Mouse (Mus musculus) midbrain, embryonic 10.5 days (tissue): ENCODE measurements around the gene Rab4a. TPM values are rescaled to one million over a fixed set of nuclear protein-coding genes. Genes with fewer than 3 reads are reported as not detected.

Source experiments
- DNase-seq: peaks from one replicate; pipeline ENCODE4 v3.0.0-alpha.2; 2017; ENCODE audit warnings: low spot score
- H3K27ac ChIP-seq: fragments of 300-500 bp; sonication (generic); replicated peaks from 2 replicates; pipeline ENCODE4 v1.5.1; 2016; ENCODE audit warnings: mild to moderate bottlenecking
- H3K27me3 ChIP-seq: fragments of 300-500 bp; sonication (generic); 2 replicates; pipeline ENCODE4 v1.6.1; 2016; ENCODE audit warnings: low read depth, mild to moderate bottlenecking; ENCODE audit not compliant: poor library complexity, severe bottlenecking
- H3K36me3 ChIP-seq: fragments of 300-500 bp; sonication (generic); 2 replicates; pipeline ENCODE4 v1.6.1; 2016; ENCODE audit warnings: mild to moderate bottlenecking, moderate library complexity
- H3K4me1 ChIP-seq: fragments of 300-500 bp; sonication (generic); 2 replicates; pipeline ENCODE4 v1.6.1; 2016
- H3K4me3 ChIP-seq: fragments of 300-500 bp; sonication (generic); 2 replicates; pipeline ENCODE4 v1.5.1; 2016; ENCODE audit warnings: mild to moderate bottlenecking, moderate library complexity
- H3K9me3 ChIP-seq: fragments of 300-500 bp; sonication (generic); replicated peaks from 2 replicates; pipeline ENCODE4 v1.6.1; 2016; ENCODE audit warnings: mild to moderate bottlenecking
- WGBS: fragments of 180-500 bp; shearing (Covaris S2); methylation state at CpG from one replicate; pipeline ENCODE4 v1.1.7; 2016; 5-methylcytosine and 5-hydroxymethylcytosine counted together
- polyA plus RNA-seq: library from polyadenylated mRNA; unstranded; fragments of >200 nt; fragmentation: Nextera tagmentation; extraction: Ambion mirVana; gene quantifications from 2 replicates; pipeline ENCODE4 v1.2.1, GENCODE M21; 2016

Gene Rab4a
- polyA plus RNA-seq: 67.6 and 71.0 TPM in 2 replicates

DNA sequence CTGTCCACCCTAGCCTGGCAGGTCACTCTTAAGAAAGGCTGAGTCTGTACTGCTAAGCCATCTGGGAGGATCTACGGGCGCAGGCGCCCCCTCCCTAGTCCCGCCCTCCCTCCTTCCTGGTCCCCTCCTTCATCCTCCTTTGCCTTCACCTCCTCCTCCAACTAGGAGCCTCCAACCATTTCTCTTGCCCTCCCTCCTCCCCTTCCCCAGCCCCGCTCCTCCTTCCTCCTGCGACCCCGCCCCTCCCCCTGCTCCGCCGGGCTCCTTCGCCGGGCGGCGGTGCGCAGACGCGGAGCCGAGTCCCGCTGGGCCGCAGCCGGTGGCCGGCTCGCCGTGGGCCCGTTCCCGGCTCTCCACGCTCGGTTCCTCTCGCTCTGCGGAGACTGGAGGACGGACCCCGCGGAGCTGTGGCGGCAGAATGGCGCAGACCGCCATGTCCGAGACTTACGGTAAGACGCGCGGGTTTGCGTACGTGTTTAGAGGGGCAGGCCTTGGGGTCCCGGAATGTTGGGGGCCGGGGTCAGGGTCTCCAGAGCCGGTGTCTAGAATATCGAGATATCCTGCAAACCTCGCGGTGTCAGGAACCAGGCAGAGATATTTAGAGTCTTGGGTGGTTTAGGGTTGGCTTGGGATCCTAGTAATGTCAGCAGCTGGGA, at the start of gene Rab4a:
TSS of gene Rab4a (plus strand) at position 268 of the 656 bp plus-strand sequence.
- WGBS: under 1% methylated on average over 45 of the region's 48 CpGs
- Histone ChIP-seq H3K36me3 (peaks cover 6% of the 10 kb centered on the region; the same call in 1 of the 2 replicates), H3K4me1 (peaks cover 40% of the 10 kb centered on the region), H3K27ac (peak within 1 kb of the TSS; percentile 93), H3K27me3 (no peaks in the 10 kb centered on the region), H3K9me3 (0 out of 2 replicates have a peak, but pooled peaks cover 3% of the 10 kb centered on the region), H3K4me3 (peak within 1 kb of the TSS; percentile 79)
- DNase-seq: peak; percentile 90

- Histone ChIP-seq H3K4me3 (no peak overlapping the region), H3K27ac (no peak overlapping the region), H3K36me3 (no peaks in the 10 kb centered on the region), H3K27me3 (peaks cover 9% of the 10 kb centered on the region; the same call in 1 of the 2 replicates), H3K4me1 (peaks cover 60% of the 10 kb centered on the region), H3K9me3 (no peaks in the 10 kb centered on the region)
- 85% methylated on average over 8 of the region's 8 CpGs for WGBS
- no peak for DNase-seq
These were observed 48.9 kb upstream of the Rab4a start for GRCm38 (mm10) chr8:123756901-123757300.

DNA sequence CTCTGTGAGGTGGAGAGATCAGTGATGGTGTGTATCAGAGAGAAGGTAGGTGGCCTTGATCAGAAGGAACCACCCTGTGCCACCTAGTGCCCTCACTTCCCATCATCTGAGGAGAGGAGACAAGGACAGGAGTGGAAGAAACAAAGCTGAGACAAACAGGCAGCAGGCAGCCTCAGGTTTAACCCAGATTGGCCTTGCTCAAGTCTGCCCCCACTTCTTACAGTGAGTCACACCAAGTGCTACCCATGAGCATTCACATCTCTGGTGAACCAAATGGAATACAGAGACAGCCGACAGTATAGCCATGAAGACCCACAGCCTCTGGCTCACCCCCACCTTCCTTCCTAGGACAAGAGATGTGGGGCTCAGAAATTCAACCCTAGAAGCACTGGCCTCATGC, 46.9 kb upstream of the Rab4a start:
- H3K27ac ChIP-seq: peak overlapping the region; percentile 85; the same call in 1 of the 2 replicates
- H3K27me3 ChIP-seq: peaks cover 6% of the 10 kb centered on the region; the same call in 1 of the 2 replicates
- no peak overlapping the region for H3K4me3 ChIP-seq
- DNase-seq: no peak
- H3K36me3 ChIP-seq: no peaks in the 10 kb centered on the region
- no peaks in the 10 kb centered on the region for H3K9me3 ChIP-seq
- 86% methylated on average over 1 of the region's 1 CpGs for WGBS
- peaks cover 53% of the 10 kb centered on the region for H3K4me1 ChIP-seq

DNA sequence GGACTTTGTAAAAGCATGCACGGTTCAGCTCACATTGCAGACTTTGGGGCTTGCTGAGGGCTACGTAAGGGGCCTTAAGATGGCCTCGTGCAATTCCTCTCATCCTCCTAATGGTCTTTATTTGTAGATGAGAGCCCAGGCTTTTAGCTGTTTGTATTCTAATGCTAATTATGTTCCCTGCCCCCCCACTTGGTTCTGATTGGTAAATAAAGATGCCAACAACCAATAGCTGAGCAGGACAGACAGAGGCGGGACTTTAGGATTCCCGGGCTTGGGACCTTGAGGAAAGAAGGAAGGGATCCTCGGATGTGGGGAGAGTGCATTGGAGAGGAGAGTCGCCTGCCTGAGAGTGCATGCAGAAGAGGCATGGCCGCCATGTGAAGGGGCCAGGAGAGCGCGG, 45.9 kb upstream of the Rab4a start:
- 3% methylated on average over 10 of the region's 10 CpGs for WGBS
- H3K27ac ChIP-seq: peak overlapping the region; percentile 85

DNA sequence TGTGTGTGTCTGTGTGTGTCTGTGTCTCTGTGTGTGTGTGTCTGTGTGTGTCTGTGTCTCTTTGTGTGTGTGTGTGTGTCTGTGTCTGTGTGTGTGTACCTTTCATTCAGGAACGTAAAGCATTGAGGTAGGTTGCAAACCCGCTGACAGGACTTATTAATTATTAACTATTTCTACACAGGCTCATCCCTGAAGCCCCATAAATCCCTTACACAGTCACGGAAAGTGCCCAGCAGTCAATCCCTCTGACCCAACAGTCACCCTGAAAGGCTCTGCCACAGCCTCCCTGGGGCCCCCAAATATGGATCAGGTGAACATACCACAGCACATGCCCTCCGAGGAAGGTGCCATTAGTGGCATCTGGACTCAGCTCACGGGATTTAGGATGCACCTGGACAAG, 45.2 kb upstream of the Rab4a start:
- H3K27me3 ChIP-seq: peaks cover 6% of the 10 kb centered on the region; the same call in 1 of the 2 replicates
- WGBS: 71% methylated on average over 5 of the region's 5 CpGs

More for the DNA sequence above, 45.9 kb upstream of the Rab4a start:
- Histone ChIP-seq H3K27me3 (peaks cover 6% of the 10 kb centered on the region; the same call in 1 of the 2 replicates), H3K4me1 (peaks cover 43% of the 10 kb centered on the region), H3K4me3 (peak overlapping the region; percentile 46), H3K36me3 (no peaks in the 10 kb centered on the region), H3K9me3 (no peaks in the 10 kb centered on the region)
- peak; percentile 74 for DNase-seq

DNA sequence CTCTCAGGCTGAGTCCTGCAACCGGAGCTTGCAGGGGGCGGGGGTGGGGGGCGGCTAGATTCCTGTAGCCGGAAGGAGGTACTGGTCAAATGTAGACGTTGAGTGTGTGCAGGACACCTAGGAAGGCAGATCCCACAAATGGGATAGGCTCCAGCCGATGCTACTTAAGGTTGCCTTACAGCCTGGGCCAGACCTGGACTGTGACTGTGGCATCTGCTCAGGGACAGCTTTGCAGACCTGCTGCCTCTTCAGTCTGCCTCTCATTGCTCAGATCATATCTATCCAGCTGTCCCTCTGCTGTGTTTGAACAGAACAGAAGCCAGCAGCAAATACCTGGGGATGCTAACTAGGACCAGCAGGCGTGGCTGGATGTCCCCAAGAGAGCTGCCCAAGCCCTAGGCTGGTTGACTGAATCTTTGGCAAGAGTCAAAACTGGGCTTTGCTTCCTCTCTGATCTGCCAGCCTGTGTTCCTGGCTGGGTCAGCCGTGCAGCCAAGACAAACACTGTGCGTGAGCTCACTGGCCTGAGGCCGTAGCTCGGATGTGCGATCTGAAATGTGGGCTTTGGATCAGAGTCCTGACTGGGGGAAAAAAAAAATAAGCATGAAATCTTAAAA, 44.4 kb upstream of the Rab4a start:
- Histone ChIP-seq H3K36me3 (no peaks in the 10 kb centered on the region), H3K27me3 (peaks cover 6% of the 10 kb centered on the region; the same call in 1 of the 2 replicates), H3K4me3 (no peak overlapping the region), H3K4me1 (peaks cover 39% of the 10 kb centered on the region), H3K27ac (peak overlapping the region; percentile 24; the same call in 1 of the 2 replicates), H3K9me3 (no peaks in the 10 kb centered on the region)
- no peak for DNase-seq
- 54% methylated on average over 12 of the region's 12 CpGs for WGBS

More for the DNA sequence above, 45.2 kb upstream of the Rab4a start:
- DNase-seq: no peak
- Histone ChIP-seq H3K4me3 (peak overlapping the region; percentile 46), H3K4me1 (peaks cover 41% of the 10 kb centered on the region), H3K36me3 (no peaks in the 10 kb centered on the region), H3K27ac (peak overlapping the region; percentile 85), H3K9me3 (no peaks in the 10 kb centered on the region)

- Histone ChIP-seq H3K4me3 (no peak overlapping the region), H3K9me3 (no peaks in the 10 kb centered on the region), H3K27me3 (peaks cover 6% of the 10 kb centered on the region; the same call in 1 of the 2 replicates), H3K36me3 (no peaks in the 10 kb centered on the region), H3K4me1 (peaks cover 37% of the 10 kb centered on the region), H3K27ac (0 out of 2 replicates have a peak overlapping the region, but pooled peaks have one; percentile 24)
- WGBS: 57% methylated on average over 4 of the region's 4 CpGs
- no peak for DNase-seq
These were observed 43.9 kb upstream of the Rab4a start for GRCm38 (mm10) chr8:123761883-123762270.

- WGBS: 83% methylated on average over 7 of the region's 7 CpGs
- Histone ChIP-seq H3K27ac (no peak overlapping the region), H3K27me3 (peaks cover 14% of the 10 kb centered on the region), H3K4me1 (peaks cover 40% of the 10 kb centered on the region), H3K9me3 (no peaks in the 10 kb centered on the region), H3K36me3 (no peaks in the 10 kb centered on the region), H3K4me3 (no peak overlapping the region)
- DNase-seq: no peak
These were observed 42.4 kb upstream of the Rab4a start for GRCm38 (mm10) chr8:123763355-123763754.

DNA sequence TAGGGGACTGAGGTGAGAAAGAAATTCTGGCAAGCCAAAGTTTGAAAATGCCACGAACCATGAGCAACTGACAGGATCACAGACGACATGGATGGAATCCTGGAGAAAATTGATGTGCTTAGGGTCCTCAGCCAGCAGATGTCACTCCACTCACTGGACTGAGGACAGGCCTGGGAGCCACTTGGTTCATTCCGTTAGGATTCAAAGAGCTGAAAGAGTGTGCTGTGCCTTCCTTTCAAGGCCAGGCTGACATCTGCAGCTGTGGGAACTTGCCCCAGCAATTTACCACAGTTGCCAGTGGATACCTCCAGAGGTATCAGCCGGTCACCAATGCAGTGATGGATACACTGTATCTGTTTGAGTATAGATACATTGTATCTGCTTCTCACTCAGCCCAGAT, 41.1 kb upstream of the Rab4a start:
- Histone ChIP-seq H3K27ac (no peak overlapping the region), H3K27me3 (peaks cover 8% of the 10 kb centered on the region), H3K4me3 (no peak overlapping the region), H3K36me3 (no peaks in the 10 kb centered on the region), H3K9me3 (no peaks in the 10 kb centered on the region), H3K4me1 (peaks cover 33% of the 10 kb centered on the region)
- WGBS: 35% methylated on average over 4 of the region's 4 CpGs
- DNase-seq: peak; percentile 33

DNA sequence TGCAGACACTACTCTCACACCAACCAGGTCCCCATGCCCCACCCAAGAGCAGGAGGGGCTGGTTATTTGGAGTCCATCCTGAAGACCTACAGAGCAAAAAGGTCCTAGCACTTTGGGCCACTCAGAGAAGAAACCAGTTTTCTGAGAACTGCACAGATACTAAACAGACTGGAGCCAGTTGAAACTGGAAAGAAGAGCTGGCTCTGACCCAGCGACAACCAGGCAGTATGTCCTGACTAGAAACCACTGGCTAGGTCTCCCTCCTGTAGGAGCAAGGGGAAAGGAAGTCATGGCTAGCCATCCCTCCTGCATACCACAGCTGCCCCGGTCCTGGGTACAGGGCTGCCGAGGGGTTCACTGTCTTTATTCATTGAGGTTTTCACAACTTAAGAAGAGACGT, 39.3 kb upstream of the Rab4a start:
- no peak overlapping the region for H3K27ac ChIP-seq
- H3K27me3 ChIP-seq: peaks cover 8% of the 10 kb centered on the region
- H3K9me3 ChIP-seq: no peaks in the 10 kb centered on the region
- no peak for DNase-seq
- no peaks in the 10 kb centered on the region for H3K36me3 ChIP-seq
- peaks cover 14% of the 10 kb centered on the region for H3K4me1 ChIP-seq
- WGBS: 83% methylated on average over 4 of the region's 4 CpGs
- no peak overlapping the region for H3K4me3 ChIP-seq

GRCm38 (mm10) chr8:123767874-123768273, 37.9 kb upstream of the Rab4a start:
- no peak overlapping the region for H3K27ac ChIP-seq
- WGBS: 82% methylated on average over 8 of the region's 8 CpGs
- H3K4me1 ChIP-seq: 0 out of 2 replicates have a peak, but pooled peaks cover 4% of the 10 kb centered on the region
- peaks cover 8% of the 10 kb centered on the region for H3K27me3 ChIP-seq
- DNase-seq: no peak
- H3K4me3 ChIP-seq: no peak overlapping the region
- H3K36me3 ChIP-seq: no peaks in the 10 kb centered on the region
- no peaks in the 10 kb centered on the region for H3K9me3 ChIP-seq

DNA sequence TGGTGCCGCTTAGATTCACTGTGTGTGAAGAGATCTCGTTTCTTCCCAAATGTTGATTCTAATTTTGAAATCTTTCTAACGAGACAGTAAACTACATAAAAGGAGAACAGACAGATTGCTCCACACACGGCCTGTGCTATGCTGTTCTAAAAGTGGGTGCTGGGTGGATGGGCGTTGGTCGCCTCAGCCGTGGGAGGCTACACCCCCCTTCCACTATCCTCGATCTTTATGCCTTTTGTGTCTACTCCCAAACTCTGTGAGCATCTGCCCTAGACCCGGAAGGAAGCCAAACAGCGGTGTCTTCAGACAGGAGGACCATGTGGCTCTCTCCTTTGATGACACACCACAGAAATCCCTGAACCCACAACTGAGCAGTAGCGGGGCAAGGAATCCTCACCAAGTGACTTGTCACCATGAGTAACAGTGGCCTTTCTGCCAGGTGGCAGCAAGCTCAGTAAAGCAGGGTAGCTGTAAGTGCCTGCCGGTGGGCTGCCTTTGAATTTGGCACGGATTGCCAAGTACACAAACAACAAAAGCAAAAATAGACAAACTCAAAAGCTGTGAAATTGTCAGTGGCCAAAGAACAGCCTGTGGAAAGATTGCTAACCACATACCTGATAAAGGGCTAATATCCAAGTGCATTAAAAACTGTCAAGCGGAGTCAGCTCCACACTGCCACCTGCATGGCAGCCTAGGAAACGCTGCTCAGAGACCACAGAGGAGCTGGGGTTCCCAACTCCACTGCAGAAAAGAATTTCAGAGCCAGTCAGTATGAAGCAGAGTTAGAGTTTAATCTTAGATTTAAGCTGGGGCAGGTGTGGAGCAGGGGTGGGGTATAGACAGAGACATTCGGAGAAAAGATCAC, 37.1 kb upstream of the Rab4a start:
- Histone ChIP-seq H3K9me3 (no peaks in the 10 kb centered on the region), H3K4me3 (no peak overlapping the region), H3K4me1 (peaks cover 10% of the 10 kb centered on the region), H3K27me3 (peaks cover 8% of the 10 kb centered on the region), H3K27ac (no peak overlapping the region), H3K36me3 (no peaks in the 10 kb centered on the region)
- 71% methylated on average over 16 of the region's 16 CpGs for WGBS
- peak; percentile 52 for DNase-seq
